Mouse (Mus musculus): ENCODE results near the gene Cnnm3.
A peak's percentile ranks its signal among the peaks of the same experiment; 100 is the strongest.

The Cnnm3 gene

DNA sequence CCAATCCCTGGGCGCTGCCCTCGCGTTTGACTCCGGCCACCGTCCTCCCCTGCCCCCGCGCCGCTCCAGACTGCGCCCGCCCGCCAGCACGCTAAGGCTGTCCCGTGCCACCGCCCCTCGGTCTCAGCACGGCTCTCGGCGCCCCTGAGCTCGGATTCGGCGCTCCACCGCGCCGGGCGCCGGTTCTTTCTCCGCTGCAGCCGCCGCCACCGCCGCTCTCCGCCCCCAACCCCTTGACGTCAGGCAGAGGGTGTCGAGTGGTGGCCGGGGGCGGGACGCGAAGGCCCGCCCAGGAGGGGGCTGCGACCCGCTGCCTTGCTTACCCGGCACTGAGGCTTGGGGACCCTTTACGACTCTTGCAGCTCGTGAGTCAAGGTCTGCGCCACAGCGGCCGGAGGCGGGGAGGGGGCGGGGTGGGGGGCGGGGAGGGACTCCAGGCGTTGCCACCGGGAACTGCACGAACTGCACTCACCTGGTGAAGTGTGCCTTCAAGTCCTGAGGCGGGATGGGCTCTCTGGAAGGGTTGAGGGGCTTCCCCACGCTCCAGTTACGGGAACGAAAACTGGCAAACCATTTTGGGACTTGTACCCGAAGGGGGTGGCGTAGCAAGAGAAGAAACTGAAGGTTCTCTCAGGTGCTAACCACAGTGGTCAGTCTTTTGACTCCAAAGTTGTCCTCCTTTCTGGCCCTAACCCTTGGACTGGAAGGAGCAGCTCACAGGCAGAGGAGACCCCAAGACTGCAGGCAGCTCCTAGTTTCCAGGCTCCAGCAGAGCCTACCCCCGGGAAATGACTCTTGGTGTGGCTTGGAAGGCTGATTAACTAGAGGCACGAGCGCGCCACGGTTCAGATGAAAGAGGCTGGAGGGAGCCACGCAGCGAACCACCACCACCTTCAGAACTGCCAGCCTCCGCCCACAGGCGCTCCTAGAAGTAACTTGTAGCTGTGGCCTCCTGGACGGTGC is 46.6 kb downstream of the Cnnm3 start, which contains the start of gene Sema4c:
Gene Sema4c (minus strand): TSS at position 319 of the 963 bp plus-strand sequence.
- peak; percentile 75 to 78 for DNase-seq

DNA sequence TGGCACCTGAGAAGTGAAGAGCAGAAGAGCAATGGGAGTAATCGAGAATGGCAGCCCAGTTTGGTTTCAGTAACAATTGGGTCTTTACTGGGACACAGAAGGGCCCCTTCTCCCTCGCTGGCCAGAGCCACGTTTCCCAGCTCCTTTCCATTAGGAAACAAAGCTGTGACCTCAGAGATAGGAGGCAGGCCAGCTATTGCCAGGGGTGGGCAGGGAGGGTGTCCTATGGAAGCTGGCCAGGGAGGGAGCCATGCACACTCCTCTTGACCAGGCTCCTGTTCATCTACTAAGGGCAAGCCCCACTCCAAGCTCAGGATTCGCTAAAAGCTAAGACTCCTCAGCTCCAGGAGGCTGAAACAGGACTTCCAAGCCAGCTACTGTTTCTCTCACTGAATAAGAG is 47.6 kb downstream of the Cnnm3 start:
- DNase-seq: peak in 1 of 2 experiments; percentile 29

DNA sequence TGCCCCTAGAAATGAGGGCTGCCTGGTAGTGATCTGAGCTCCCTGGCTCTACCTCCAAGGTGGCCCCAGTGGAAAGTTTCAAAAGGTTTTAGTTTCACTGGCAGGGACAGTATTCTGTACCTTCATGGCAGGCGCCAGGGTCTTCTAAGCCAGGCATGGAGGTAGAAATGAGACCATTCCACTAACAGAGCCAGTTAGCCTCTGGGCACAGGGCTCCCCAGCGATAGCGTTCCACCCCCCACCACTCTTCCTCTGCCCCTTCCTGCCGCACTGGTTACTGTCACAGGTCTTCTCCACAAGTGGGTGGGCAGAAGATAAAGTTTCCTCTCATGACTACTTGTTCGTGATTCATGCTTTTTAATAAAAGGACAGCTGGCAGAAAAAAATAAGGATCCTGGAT is 48.2 kb downstream of the Cnnm3 start:
- no peak for DNase-seq

DNA sequence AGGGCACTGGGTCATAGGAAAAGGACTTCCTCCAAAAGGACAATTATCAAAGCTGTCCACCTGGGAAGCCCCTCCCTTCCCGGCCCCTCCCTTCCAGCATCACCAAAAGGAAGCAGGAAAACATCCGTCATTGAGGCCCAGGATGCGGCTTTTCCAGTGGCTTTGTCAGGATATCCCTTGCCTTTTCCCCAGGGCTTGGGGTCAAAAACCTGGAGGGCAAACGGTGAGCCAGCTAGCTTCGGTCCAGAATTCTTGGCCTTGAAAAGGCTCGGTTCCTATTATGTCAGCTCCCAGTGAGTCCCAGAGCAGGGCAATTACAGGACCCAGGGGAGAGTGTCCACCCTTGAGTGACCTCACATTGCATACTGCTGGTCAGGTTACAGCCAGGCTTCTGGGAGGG is 49.2 kb downstream of the Cnnm3 start:
- DNase-seq: peak in 1 of 2 experiments; percentile 34

DNA sequence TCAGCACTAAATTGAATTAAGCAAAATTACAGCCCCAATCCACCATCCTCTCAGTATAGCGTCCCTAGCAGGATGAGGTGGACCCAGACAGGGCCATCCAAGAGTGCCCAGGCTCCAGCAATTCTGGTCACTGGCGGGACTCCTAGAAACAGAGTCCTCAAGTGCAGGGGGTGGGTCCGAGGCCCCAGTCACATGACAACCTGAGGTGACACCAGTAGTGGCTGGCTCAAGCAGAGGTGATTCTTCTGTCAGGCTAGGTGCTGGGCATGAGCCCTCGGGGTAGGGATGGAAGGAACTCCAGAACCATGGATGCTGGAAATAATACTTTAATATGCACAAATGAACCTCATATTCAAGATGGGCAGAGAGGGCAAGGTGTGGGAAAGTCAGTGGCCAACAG is 50.7 kb downstream of the Cnnm3 start:
- DNase-seq: no peak

DNA sequence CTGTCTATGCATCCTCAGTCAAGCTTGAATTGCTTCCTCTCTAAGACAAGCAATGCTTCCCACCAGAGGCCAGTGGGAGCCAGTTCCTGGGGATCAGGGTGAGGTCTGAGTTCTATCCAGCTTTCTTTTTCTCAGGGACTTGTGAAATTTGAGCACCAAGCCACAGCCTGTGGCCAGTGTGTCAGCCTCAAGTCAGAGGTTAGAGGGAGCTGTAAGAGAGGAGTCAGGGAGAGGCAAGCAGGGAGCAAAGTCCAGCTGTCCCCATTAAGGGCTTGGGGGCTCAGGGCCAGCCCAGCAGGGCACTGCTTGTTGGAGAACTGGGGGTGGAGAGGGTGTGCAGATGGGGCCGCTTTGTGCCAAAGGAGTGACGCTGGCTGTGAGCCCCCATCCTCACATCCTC is 51.5 kb downstream of the Cnnm3 start:
- DNase-seq: peak in 1 of 2 experiments; percentile 17

DNA sequence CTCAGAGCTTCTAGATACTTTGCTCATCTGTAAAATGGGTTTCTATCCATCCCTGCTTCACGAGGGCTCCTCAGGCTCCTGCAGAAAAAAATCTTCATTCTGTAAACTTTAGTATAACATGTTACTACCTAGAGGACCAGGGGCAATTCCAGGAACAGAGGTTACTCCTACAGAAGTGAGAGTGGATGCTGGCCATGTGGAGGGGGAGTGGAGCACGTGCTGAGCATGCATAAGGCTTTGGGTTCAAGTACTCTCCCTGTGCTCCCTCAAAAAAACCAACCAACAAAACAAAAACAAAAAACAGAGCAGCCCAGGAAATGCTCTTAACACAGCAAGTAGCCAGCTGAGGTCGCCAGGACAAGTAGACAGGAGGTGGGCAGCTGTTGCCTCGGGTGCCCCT is 52.0 kb downstream of the Cnnm3 start:
- no peak for DNase-seq

DNA sequence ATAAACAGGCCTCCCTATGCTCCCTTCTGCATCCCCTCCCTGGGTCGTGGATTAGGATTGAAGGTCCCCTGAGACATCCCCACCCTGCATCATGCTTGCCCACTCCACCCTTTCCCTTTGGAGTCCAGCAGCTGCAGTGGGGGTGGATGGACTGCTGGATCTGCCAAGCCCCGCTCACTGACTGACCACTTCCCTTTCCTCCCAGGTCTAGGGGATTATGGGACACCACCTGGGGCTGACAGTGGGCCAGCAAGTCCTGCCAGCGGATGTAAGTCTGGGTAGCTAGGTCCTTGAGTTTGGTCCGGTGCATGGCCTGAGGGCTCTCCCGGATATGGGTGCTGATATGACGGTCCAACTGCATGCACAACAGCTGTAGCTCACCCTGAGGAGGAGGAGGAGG is 52.4 kb downstream of the Cnnm3 start:
- DNase-seq: no peak

DNA sequence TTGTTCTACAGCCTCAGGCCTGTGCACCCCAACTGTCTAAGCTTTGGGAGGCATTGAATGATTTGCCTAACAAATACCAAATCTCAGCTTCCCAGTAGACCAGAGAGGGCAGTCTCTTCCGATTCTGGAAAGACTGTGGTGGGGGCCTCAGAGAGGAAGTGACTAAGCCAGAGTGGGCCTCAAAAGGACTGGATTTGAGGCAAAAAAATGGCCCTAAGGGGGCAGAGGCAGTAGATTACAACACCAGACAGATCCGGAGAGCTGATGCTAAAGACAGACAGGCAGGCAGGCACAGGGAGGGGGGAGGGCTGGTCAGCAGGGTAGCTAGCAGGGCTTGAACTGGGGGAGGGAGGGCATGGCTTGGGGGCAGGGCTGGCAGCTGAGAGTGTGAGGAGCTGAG is 54.8 kb downstream of the Cnnm3 start:
- DNase-seq: no peak

DNA sequence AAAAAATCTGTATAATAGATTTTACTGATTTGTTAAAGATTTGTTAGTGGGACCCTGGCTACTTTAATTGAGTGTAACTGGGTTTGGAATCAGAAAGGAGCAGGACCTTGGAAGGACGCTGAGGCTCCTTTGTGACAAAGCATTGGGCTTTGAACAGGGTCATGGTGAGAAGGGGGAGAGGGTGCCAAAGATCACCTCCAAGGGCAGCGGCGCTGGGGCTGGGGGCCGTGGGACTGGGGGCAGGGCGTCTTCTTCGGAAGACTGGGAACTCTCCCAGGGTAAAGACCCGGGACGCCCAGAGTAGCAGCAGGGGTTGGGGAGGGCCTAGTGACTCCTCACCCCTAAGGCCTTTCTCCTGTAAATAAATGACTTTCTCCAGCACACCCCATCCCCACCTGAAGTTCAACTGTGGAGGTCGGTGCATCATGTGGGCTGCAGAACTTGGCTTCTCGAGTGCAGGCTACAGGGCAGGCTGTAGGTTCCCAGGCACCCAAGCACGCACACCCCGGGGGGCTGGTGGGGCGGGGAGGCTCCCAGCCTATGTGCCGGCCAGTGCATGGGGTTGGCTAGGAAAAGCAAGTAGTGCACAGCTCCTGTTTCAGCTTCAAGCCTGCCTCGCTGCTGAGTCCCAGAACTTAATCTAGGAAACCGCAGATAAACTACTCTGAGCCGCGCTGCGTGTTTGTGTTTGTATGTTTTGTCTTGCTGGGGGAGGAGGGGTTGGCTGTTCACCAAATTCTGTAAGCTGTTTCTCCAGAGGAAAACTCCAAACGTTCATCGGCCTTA is 56.3 kb downstream of the Cnnm3 start:
- DNase-seq: no peak

DNA sequence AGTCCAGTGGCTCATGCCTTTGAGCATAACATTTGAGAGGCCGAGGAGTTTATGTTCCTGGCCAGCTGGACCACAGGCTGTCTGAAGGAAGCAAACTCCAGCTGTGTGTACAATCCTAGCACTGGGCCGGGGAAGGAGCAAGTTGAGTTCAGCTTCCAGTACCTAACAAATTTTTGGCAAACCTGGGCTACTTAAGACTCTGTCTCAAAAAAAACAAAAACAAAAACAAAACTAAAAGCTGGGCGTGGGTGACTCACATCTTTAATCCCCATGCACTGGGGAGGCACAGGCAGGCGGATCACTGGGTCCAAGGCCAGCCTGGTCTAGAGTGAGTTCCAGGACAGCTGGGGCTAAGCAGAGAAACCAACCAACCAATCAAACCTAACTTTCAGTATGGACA is 57.1 kb downstream of the Cnnm3 start:
- DNase-seq: no peak

DNA sequence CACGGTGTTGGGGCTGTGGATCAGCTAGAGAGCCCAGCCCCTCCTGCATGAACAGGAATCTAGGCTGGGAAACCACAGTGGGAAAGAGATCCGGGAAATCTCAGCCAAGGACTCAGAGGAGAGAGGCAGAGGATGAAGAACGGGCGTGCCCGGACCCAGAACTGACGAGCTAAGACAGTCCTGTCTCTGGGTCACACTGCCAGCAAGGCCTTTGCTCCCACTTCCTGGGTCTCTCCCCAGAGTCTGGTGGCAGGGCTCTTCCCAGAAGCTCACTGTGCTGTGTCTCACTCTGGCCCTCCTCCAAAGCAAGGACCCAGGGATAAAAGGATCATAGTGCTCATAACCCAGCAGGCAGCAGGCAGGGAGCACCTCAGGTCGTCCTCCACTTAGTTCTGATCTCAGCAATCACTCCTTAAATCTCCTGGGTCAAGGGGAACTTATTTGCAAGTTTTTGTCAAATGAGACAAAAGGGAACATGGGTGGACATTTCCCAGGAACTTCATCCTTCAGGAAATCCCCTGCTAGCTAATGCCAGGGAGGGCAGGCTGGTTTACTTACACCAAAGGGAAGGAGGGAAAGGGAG is 58.1 kb downstream of the Cnnm3 start:
- no peak for DNase-seq

DNA sequence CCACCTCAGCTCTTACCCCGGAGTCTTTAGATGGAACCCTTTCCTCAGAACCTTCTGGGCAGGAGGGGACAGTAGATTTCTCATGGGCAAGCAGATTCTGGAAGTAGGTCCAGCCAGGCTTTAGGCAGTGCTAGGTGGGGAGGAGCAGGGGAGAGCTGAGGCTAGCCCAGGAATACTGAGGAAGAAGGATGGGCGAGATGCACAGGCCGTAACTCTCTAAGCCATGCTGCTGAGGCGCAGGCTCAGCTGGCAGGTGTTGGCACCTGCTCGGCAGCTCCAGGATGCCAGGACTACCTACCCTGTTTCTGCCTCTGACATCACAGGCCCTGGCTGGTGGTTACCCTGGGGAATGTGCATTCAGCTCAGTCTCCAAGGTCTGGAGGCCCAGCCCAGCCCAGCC is 58.7 kb downstream of the Cnnm3 start:
- DNase-seq: no peak

DNA sequence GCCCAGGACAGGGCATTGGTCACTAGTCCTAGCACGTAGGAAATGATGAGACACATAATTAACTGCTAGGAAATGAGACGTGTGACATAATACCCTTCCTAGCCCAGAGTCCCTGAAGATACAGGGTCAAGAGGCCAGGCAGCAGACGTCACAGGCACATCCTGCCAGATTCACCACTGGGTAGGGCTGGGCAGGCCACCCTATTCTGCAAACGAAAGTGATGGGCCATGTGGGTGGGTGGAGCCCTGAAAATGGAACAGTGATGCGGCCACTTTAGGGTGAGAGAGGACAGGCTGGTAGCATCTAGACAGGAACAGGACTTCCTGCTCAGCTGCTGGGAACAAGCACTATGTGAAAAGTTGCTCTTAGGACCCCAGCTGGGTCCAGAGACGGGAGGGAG is 60.0 kb downstream of the Cnnm3 start:
- DNase-seq: peak; percentile 82 to 88

DNA sequence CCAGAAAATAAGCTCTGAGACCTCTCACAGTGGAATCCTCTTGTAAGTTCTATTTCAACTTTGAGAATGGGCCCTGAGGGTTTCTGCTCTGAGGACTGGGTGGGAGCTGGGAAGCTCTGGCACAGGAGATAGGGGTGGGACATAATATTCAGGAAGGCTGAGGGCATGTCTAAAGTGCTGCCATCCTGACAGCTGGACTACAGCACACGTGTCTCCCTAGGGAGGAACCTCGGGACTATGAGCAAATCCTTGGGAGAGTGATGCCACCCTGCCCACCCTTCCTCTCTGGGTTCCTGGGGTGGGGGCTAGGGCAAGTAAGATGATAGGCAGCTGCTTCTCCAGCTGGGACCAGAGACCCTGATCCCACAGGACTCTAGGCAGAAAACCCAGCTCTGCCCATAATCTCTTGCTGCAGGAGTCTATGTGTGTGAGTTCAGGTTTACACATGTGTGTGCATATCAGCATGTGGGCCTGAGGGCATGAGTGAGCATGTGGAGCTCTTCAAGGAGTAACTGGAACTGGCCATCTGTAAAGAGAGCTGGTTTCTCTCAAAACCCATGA is 60.6 kb downstream of the Cnnm3 start:
- no peak for DNase-seq

DNA sequence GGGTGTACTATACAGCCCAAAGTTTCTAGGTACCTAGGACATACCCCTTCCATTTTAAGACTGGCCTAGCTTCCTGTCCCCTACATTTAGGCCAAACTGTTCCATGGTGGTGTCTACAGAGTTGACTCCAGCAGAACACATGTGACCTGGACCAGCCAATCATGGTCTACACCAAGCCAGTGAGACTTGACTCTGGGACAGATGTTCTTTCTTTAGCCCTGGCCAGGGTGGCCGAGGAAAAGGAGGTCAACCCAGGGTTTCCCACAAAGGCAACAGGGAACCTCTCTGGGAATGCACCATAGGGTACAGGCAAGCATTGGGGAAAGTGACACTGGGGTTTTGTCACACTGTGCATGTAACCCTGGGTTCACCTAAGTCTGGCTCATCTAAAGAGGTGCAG is 61.0 kb downstream of the Cnnm3 start:
- peak in 1 of 2 experiments; percentile 42 for DNase-seq

DNA sequence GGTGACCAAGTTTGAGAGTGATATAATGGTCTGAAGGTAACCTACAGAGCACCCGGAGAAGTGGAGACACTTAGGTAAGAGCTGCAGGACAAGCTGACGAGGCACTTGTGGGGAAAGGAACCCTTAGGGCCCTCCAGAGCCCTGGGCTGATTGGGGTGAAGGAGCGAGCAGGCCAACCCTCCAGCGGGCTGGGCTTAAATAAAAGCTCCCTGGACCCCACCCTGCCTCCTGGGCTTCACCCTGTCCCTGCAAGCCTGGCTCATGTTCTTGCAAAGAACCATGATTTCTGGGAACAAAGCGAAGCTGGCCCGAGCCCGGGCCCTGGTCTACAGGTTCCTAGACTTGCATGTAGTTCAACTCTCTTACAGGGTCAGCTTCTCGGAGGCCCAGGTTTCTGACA is 61.9 kb downstream of the Cnnm3 start:
- DNase-seq: peak in 1 of 2 experiments; percentile 61

DNA sequence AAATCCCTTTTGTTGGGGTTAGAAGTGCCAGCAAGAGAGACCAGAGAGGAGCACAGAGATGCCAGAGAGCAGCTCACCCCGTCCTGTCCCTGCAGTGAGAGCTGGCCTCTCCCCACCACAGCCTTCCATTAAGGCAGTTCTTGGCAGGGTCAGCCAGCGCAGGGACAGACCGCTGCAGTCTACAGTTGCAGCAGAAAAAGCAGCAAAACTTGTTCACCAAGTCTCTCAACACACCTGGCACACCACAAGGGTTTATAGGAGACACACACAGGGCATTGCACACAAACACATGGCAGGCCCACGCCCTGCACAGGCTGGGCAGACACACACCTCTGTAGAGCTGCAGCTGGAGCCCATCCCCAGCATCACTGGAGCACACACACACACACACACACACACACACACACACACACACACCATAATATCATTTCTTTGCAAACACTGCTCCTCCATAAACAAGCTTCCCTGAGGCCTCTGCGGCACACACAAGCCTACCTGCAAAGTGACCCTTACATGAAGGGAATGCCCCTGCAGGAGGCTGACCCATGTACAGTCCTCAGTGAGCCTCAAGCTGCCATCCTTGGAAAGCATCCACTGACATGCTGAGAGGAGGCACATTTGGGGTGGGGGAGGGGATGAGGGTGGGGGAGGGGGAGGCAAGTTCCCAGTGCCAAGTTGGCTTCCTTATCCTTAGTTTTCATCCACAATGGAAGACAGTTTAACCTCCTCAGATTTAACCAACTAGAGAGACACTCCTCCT is 62.7 kb downstream of the Cnnm3 start:
- DNase-seq: peak; percentile 55 to 64

DNA sequence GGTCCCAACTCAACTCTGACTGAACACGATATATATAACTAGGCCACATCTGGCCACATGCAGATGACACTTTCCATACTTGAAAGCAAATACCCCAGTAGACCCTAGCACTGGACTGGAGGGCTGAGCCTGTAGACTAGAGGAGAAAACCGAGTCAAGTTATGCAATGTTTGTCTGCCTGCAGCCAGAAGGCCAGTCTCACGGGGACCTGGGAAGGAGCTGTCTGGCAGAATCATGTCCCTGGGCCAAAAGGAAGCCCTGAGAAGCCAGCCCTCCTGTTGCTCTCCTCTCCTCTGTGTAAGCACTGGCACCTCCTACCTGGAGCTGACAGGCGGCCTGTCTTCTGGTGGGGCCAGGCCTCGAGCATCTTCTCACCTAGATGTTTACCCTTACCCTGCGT is 63.7 kb downstream of the Cnnm3 start:
- DNase-seq: no peak

DNA sequence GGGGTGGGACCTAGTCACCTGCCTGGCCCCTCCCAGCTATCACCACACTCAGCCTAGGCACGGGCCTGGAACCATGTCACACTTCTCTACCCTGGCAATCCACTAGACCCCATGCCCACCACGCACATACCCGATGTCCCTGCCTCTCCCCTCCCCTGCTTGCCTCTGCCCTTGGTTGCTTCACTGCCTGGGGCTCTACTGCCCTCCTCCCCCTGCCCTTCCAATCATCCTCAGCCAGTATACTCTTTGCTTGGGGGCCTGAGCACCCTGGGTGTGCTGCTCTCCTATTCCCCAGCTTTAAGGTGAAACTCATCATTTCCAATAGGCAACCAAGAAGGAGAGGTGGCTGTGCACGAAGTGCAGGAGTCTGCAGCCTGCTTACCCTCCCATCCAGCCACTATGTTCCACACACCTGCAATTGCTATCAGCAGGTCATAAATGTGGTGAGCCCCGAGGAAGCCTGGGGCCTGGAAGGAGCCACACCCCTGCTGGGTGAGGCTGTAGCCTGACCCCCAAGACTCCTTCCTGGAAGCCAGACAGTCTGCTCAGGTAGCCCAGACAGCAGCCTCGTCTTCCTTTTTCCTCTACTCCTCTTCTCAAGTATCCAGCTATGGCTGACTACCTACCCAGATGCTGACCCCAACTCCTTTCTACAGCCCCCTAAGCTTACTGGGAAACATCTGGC is 65.5 kb downstream of the Cnnm3 start:
- DNase-seq: no peak

Data from lung, adult 18-20 months (tissue).